Mouse (Mus musculus) hindbrain, embryonic 12.5 days (tissue): ENCODE data around the gene Zfand3. TPM values are rescaled to one million over a fixed set of nuclear protein-coding genes. Genes with fewer than 3 reads are reported as not detected.

Source experiments
- ATAC-seq: fragments of 200-750 bp; cut with Nextera tagmentation; 2 replicates; pipeline ENCODE4 v1.8.0; 2017; ENCODE audit warnings: moderate TSS enrichment; ENCODE audit not compliant: low FRiP score
- H3K27ac ChIP-seq: fragments of 300-500 bp; sonication (generic); 2 replicates; pipeline ENCODE4 v1.5.1; 2016; ENCODE audit warnings: mild to moderate bottlenecking
- H3K27me3 ChIP-seq: fragments of 300-500 bp; sonication (generic); 2 replicates; pipeline ENCODE4 v1.6.1; 2016; ENCODE audit warnings: mild to moderate bottlenecking
- H3K36me3 ChIP-seq: fragments of 300-500 bp; sonication (generic); 2 replicates; pipeline ENCODE4 v1.6.1; 2016; ENCODE audit warnings: mild to moderate bottlenecking
- H3K4me1 ChIP-seq: fragments of 300-500 bp; sonication (generic); 2 replicates; pipeline ENCODE4 v1.6.1; 2016
- H3K4me2 ChIP-seq: fragments of 300-500 bp; sonication (generic); replicated peaks from 2 replicates; pipeline ENCODE4 v1.6.1; 2016; ENCODE audit warnings: mild to moderate bottlenecking
- H3K4me3 ChIP-seq: fragments of 300-500 bp; sonication (generic); 2 replicates; pipeline ENCODE4 v1.5.1; 2016; ENCODE audit warnings: mild to moderate bottlenecking
- H3K9ac ChIP-seq: fragments of 300-500 bp; sonication (generic); 2 replicates; pipeline ENCODE4 v1.6.1; 2016; ENCODE audit warnings: mild to moderate bottlenecking, moderate library complexity
- H3K9me3 ChIP-seq: fragments of 300-500 bp; sonication (generic); replicated peaks from 2 replicates; pipeline ENCODE4 v1.6.1; 2016; ENCODE audit warnings: mild to moderate bottlenecking
- WGBS: fragments of 180-500 bp; shearing (Covaris S2); methylation state at CpG from one replicate; pipeline ENCODE4 v1.1.7; 2016; 5-methylcytosine and 5-hydroxymethylcytosine counted together
- polyA plus RNA-seq: library from polyadenylated mRNA; unstranded; fragments of >200 nt; fragmentation: Nextera tagmentation; extraction: Ambion mirVana; gene quantifications from 2 replicates; pipeline ENCODE4 v1.2.1, GENCODE M21; 2016

Zfand3 gene
- polyA plus RNA-seq, 1 experiment from 2014 or later = 95.1 TPM

GRCm38 (mm10) chr17:30005103-30005443 is 540 bp downstream of the Zfand3 start:
- 0% methylated on average over 27 of the region's 47 CpGs for WGBS
- peak; percentile 36 for ATAC-seq
- Histone ChIP-seq H3K27me3 (no peaks in the 10 kb centered on the region), H3K9ac (peak overlapping the region; percentile 97), H3K27ac (peak overlapping the region; percentile 100), H3K4me1 (peaks cover 40% of the 10 kb centered on the region), H3K36me3 (no peaks in the 10 kb centered on the region), H3K9me3 (no peaks in the 10 kb centered on the region), H3K4me2 (peak overlapping the region; percentile 74), H3K4me3 (peak overlapping the region; percentile 77)

- peak overlapping the region; percentile 100 for H3K27ac ChIP-seq
- H3K4me2 ChIP-seq = peak overlapping the region; percentile 74
- H3K9ac ChIP-seq = peak overlapping the region; percentile 97
- peak; percentile 51 for ATAC-seq
- H3K9me3 ChIP-seq = no peaks in the 10 kb centered on the region
- 0% methylated on average over 7 of the region's 19 CpGs for WGBS
- peak overlapping the region; percentile 77 for H3K4me3 ChIP-seq
- H3K4me1 ChIP-seq = peaks cover 43% of the 10 kb centered on the region
- no peaks in the 10 kb centered on the region for H3K36me3 ChIP-seq
- no peaks in the 10 kb centered on the region for H3K27me3 ChIP-seq
Measured at GRCm38 (mm10) chr17:30005451-30005941, 963 bp downstream of the Zfand3 start.

- Histone ChIP-seq H3K36me3 (no peaks in the 10 kb centered on the region), H3K4me2 (peak overlapping the region; percentile 74), H3K9ac (no peak overlapping the region), H3K4me3 (peak overlapping the region; percentile 3; the same call in 1 of the 2 replicates), H3K9me3 (no peaks in the 10 kb centered on the region), H3K27me3 (no peaks in the 10 kb centered on the region), H3K4me1 (peaks cover 43% of the 10 kb centered on the region), H3K27ac (no peak overlapping the region)
- no peak for ATAC-seq
- 88% methylated on average over 2 of the region's 2 CpGs for WGBS
Measured at GRCm38 (mm10) chr17:30006877-30007276, 2.3 kb downstream of the Zfand3 start.

GRCm38 (mm10) chr17:30007883-30008282 is 3.4 kb downstream of the Zfand3 start:
- H3K36me3 ChIP-seq = no peaks in the 10 kb centered on the region
- ATAC-seq = no peak
- H3K4me2 ChIP-seq = peak overlapping the region; percentile 74
- no peaks in the 10 kb centered on the region for H3K9me3 ChIP-seq
- H3K27me3 ChIP-seq = no peaks in the 10 kb centered on the region
- 87% methylated on average over 6 of the region's 6 CpGs for WGBS
- peaks cover 43% of the 10 kb centered on the region for H3K4me1 ChIP-seq
- 0 out of 2 replicates have a peak overlapping the region, but pooled peaks have one; percentile 17 for H3K27ac ChIP-seq
- no peak overlapping the region for H3K4me3 ChIP-seq
- H3K9ac ChIP-seq = peak overlapping the region; percentile 5; the same call in 1 of the 2 replicates

GRCm38 (mm10) chr17:30008392-30008791 is 3.9 kb downstream of the Zfand3 start:
- H3K4me2 ChIP-seq = peak overlapping the region; percentile 74
- peak overlapping the region; percentile 5 for H3K9ac ChIP-seq
- H3K9me3 ChIP-seq = no peaks in the 10 kb centered on the region
- peaks cover 40% of the 10 kb centered on the region for H3K4me1 ChIP-seq
- H3K4me3 ChIP-seq = no peak overlapping the region
- no peaks in the 10 kb centered on the region for H3K36me3 ChIP-seq
- 0 out of 2 replicates have a peak overlapping the region, but pooled peaks have one; percentile 17 for H3K27ac ChIP-seq
- H3K27me3 ChIP-seq = no peaks in the 10 kb centered on the region
- no peak for ATAC-seq

GRCm38 (mm10) chr17:30014660-30015059 is 10.1 kb downstream of the Zfand3 start:
- ATAC-seq = no peak
- no peaks in the 10 kb centered on the region for H3K9me3 ChIP-seq
- no peak overlapping the region for H3K4me3 ChIP-seq
- peaks cover 9% of the 10 kb centered on the region for H3K4me1 ChIP-seq
- no peak overlapping the region for H3K4me2 ChIP-seq
- H3K9ac ChIP-seq = no peak overlapping the region
- no peaks in the 10 kb centered on the region for H3K36me3 ChIP-seq
- H3K27me3 ChIP-seq = no peaks in the 10 kb centered on the region
- H3K27ac ChIP-seq = no peak overlapping the region
- WGBS = 91% methylated on average over 4 of the region's 4 CpGs

GRCm38 (mm10) chr17:30018927-30019610 is 14.5 kb downstream of the Zfand3 start:
- Histone ChIP-seq H3K4me2 (no peak overlapping the region), H3K27me3 (no peaks in the 10 kb centered on the region), H3K27ac (no peak overlapping the region), H3K9me3 (no peaks in the 10 kb centered on the region), H3K36me3 (no peaks in the 10 kb centered on the region), H3K9ac (no peak overlapping the region), H3K4me3 (no peak overlapping the region), H3K4me1 (peaks cover 18% of the 10 kb centered on the region)
- 89% methylated on average over 12 of the region's 12 CpGs for WGBS
- no peak for ATAC-seq

- Histone ChIP-seq H3K27ac (no peak overlapping the region), H3K4me2 (no peak overlapping the region), H3K4me1 (peaks cover 18% of the 10 kb centered on the region), H3K4me3 (no peak overlapping the region), H3K9ac (no peak overlapping the region), H3K27me3 (no peaks in the 10 kb centered on the region), H3K36me3 (no peaks in the 10 kb centered on the region), H3K9me3 (no peaks in the 10 kb centered on the region)
- 88% methylated on average over 6 of the region's 6 CpGs for WGBS
- ATAC-seq = no peak
Measured at GRCm38 (mm10) chr17:30019942-30020341, 15.4 kb downstream of the Zfand3 start.

- no peak overlapping the region for H3K4me2 ChIP-seq
- H3K4me1 ChIP-seq = peaks cover 53% of the 10 kb centered on the region
- no peaks in the 10 kb centered on the region for H3K9me3 ChIP-seq
- H3K27ac ChIP-seq = no peak overlapping the region
- no peak for ATAC-seq
- H3K4me3 ChIP-seq = no peak overlapping the region
- no peaks in the 10 kb centered on the region for H3K36me3 ChIP-seq
- no peak overlapping the region for H3K9ac ChIP-seq
- WGBS = 66% methylated on average over 5 of the region's 5 CpGs
- no peaks in the 10 kb centered on the region for H3K27me3 ChIP-seq
Measured at GRCm38 (mm10) chr17:30024651-30025050, 20.1 kb downstream of the Zfand3 start.

GRCm38 (mm10) chr17:30026617-30027016 is 22.1 kb downstream of the Zfand3 start:
- no peaks in the 10 kb centered on the region for H3K9me3 ChIP-seq
- peak; percentile 50; the same call in 1 of the 2 replicates for ATAC-seq

GRCm38 (mm10) chr17:30027343-30028029 is 23.0 kb downstream of the Zfand3 start:
- Histone ChIP-seq H3K4me2 (no peak overlapping the region; the same call in 1 of the 2 replicates), H3K4me1 (peaks cover 44% of the 10 kb centered on the region), H3K4me3 (no peak overlapping the region)

More at GRCm38 (mm10) chr17:30026617-30027016, 22.1 kb downstream of the Zfand3 start:
- Histone ChIP-seq H3K4me2 (no peak overlapping the region), H3K27ac (no peak overlapping the region), H3K27me3 (no peaks in the 10 kb centered on the region), H3K4me1 (peaks cover 40% of the 10 kb centered on the region), H3K36me3 (no peaks in the 10 kb centered on the region), H3K4me3 (no peak overlapping the region), H3K9ac (no peak overlapping the region)
- WGBS = 39% methylated on average over 6 of the region's 6 CpGs

GRCm38 (mm10) chr17:30029633-30030226 is 25.2 kb downstream of the Zfand3 start:
- H3K27ac ChIP-seq = no peak overlapping the region

More at GRCm38 (mm10) chr17:30027343-30028029, 23.0 kb downstream of the Zfand3 start:
- WGBS = 78% methylated on average over 1 of the region's 1 CpGs
- peak overlapping the region; percentile 30; the same call in 1 of the 2 replicates for H3K27ac ChIP-seq
- H3K9ac ChIP-seq = no peak overlapping the region
- no peaks in the 10 kb centered on the region for H3K9me3 ChIP-seq
- H3K36me3 ChIP-seq = no peaks in the 10 kb centered on the region
- peak; percentile 66; the same call in 1 of the 2 replicates for ATAC-seq
- H3K27me3 ChIP-seq = no peaks in the 10 kb centered on the region

More at GRCm38 (mm10) chr17:30029633-30030226, 25.2 kb downstream of the Zfand3 start:
- Histone ChIP-seq H3K27me3 (no peaks in the 10 kb centered on the region), H3K36me3 (no peaks in the 10 kb centered on the region), H3K4me1 (peaks cover 46% of the 10 kb centered on the region), H3K9ac (no peak overlapping the region), H3K4me2 (no peak overlapping the region), H3K4me3 (no peak overlapping the region), H3K9me3 (no peaks in the 10 kb centered on the region)
- no peak for ATAC-seq
- 86% methylated on average over 7 of the region's 7 CpGs for whole genome bisulfite sequencing
